Mouse (Mus musculus) stomach, embryonic 16.5 days (tissue): Measurements from ENCODE around the gene Washc3. TPM values are rescaled to one million over a fixed set of nuclear protein-coding genes. Genes with fewer than 3 reads are reported as not detected.

ENCODE experiments used
- ATAC-seq: fragments of 200-750 bp; cut with Nextera tagmentation; 2 replicates; pipeline ENCODE4 v1.8.0; 2017; ENCODE audit warnings: moderate number of reproducible peaks, moderate TSS enrichment; ENCODE audit not compliant: insufficient read depth, low FRiP score
- H3K27ac ChIP-seq: fragments of 300-500 bp; sonication (generic); 2 replicates; pipeline ENCODE4 v1.5.1; 2014; ENCODE audit warnings: low read length
- H3K27me3 ChIP-seq: fragments of 300-500 bp; sonication (generic); 2 replicates; pipeline ENCODE4 v1.6.1; 2014; ENCODE audit warnings: low read length, control low read depth, mixed read lengths; ENCODE audit not compliant: control insufficient read depth, insufficient read depth
- H3K36me3 ChIP-seq: fragments of 300-500 bp; sonication (generic); 2 replicates; pipeline ENCODE4 v1.6.1; 2014; ENCODE audit warnings: low read length; ENCODE audit not compliant: control insufficient read depth, insufficient read depth
- H3K4me1 ChIP-seq: fragments of 300-500 bp; sonication (generic); 2 replicates; pipeline ENCODE4 v1.6.1; 2014; ENCODE audit warnings: low read length, control low read depth, mixed read lengths; ENCODE audit not compliant: control insufficient read depth, insufficient read depth
- H3K4me2 ChIP-seq: fragments of 300-500 bp; sonication (generic); 2 replicates; pipeline ENCODE4 v1.6.1; 2014; ENCODE audit warnings: low read depth, low read length, mixed read lengths
- H3K4me3 ChIP-seq: fragments of 300-500 bp; sonication (generic); replicated peaks from 2 replicates; pipeline ENCODE4 v1.5.1; 2014; ENCODE audit warnings: mild to moderate bottlenecking, low read length
- H3K9ac ChIP-seq: fragments of 300-500 bp; sonication (generic); 2 replicates; pipeline ENCODE4 v1.6.1; 2014; ENCODE audit warnings: low read length
- H3K9me3 ChIP-seq: fragments of 300-500 bp; sonication (generic); replicated peaks from 2 replicates; pipeline ENCODE4 v1.6.1; 2016; ENCODE audit warnings: low read length, control low read depth; ENCODE audit not compliant: control insufficient read depth
- WGBS: fragments of 180-500 bp; shearing (Covaris S2); extraction: QIAGEN DNeasy Blood & Tissue Kit; methylation state at CpG from one replicate; pipeline ENCODE4 v1.1.7; 2014; 5-methylcytosine and 5-hydroxymethylcytosine counted together
- polyA plus RNA-seq: library from polyadenylated mRNA; unstranded; fragments of >200 nt; fragmentation: Nextera tagmentation; extraction: Ambion mirVana; gene quantifications from 2 replicates; pipeline ENCODE4 v1.2.1, GENCODE M21; 2015

Gene Washc3
- polyA plus RNA-seq, result 61.3 and 61.6 TPM in 2 replicates

GRCm38 (mm10) chr10:88200951-88201638 is at the start of gene Washc3:
Washc3 (plus strand) TSS chr10:88201093.
- peak within 1 kb of the TSS; percentile 89 for H3K9ac ChIP-seq
- H3K4me2 ChIP-seq, result peak within 1 kb of the TSS; percentile 62
- peak; percentile 98 for ATAC-seq
- H3K27me3 ChIP-seq, result no peaks in the 10 kb centered on the region
- H3K27ac ChIP-seq, result peak within 1 kb of the TSS; percentile 76
- H3K4me1 ChIP-seq, result peaks cover 7% of the 10 kb centered on the region; the same call in 1 of the 2 replicates
- 1% methylated on average over 23 of the region's 23 CpGs for WGBS
- no peaks in the 10 kb centered on the region for H3K9me3 ChIP-seq
- peak within 1 kb of the TSS; percentile 75 for H3K4me3 ChIP-seq
- H3K36me3 ChIP-seq, result no peaks in the 10 kb centered on the region

GRCm38 (mm10) chr10:88151658-88152057 is 49.2 kb upstream of the Washc3 start:
- H3K27ac ChIP-seq, result no peak overlapping the region
- H3K4me2 ChIP-seq, result no peak overlapping the region
- H3K9me3 ChIP-seq, result no peaks in the 10 kb centered on the region
- H3K4me1 ChIP-seq, result no peaks in the 10 kb centered on the region
- WGBS, result 79% methylated on average over 6 of the region's 6 CpGs
- ATAC-seq, result no peak
- H3K27me3 ChIP-seq, result no peaks in the 10 kb centered on the region
- H3K9ac ChIP-seq, result no peak overlapping the region
- H3K4me3 ChIP-seq, result no peak overlapping the region
- H3K36me3 ChIP-seq, result peaks cover 11% of the 10 kb centered on the region

- ATAC-seq, result no peak
- 0 out of 2 replicates have a peak, but pooled peaks cover 2% of the 10 kb centered on the region for H3K36me3 ChIP-seq
- no peak overlapping the region for H3K4me2 ChIP-seq
- H3K27me3 ChIP-seq, result no peaks in the 10 kb centered on the region
- no peaks in the 10 kb centered on the region for H3K4me1 ChIP-seq
- WGBS, result 94% methylated on average over 2 of the region's 2 CpGs
- peaks cover 3% of the 10 kb centered on the region; the same call in 1 of the 2 replicates for H3K9me3 ChIP-seq
- no peak overlapping the region for H3K27ac ChIP-seq
- H3K4me3 ChIP-seq, result no peak overlapping the region
- H3K9ac ChIP-seq, result no peak overlapping the region
Observed at GRCm38 (mm10) chr10:88162096-88162495, 38.8 kb upstream of the Washc3 start.

- ATAC-seq, result no peak
- H3K4me3 ChIP-seq, result no peak overlapping the region
- no peak overlapping the region for H3K27ac ChIP-seq
- 0 out of 2 replicates have a peak, but pooled peaks cover 2% of the 10 kb centered on the region for H3K36me3 ChIP-seq
- no peak overlapping the region for H3K4me2 ChIP-seq
- H3K9me3 ChIP-seq, result peaks cover 3% of the 10 kb centered on the region; the same call in 1 of the 2 replicates
- H3K9ac ChIP-seq, result no peak overlapping the region
- no peaks in the 10 kb centered on the region for H3K27me3 ChIP-seq
- 94% methylated on average over 5 of the region's 5 CpGs for WGBS
- no peaks in the 10 kb centered on the region for H3K4me1 ChIP-seq
Observed at GRCm38 (mm10) chr10:88162676-88163075, 38.2 kb upstream of the Washc3 start.

- 94% methylated on average over 3 of the region's 3 CpGs for WGBS
- no peaks in the 10 kb centered on the region for H3K27me3 ChIP-seq
- no peak overlapping the region for H3K4me2 ChIP-seq
- no peak for ATAC-seq
- H3K36me3 ChIP-seq, result 0 out of 2 replicates have a peak, but pooled peaks cover 2% of the 10 kb centered on the region
- H3K4me1 ChIP-seq, result no peaks in the 10 kb centered on the region
- H3K27ac ChIP-seq, result no peak overlapping the region
- no peak overlapping the region for H3K9ac ChIP-seq
- peaks cover 3% of the 10 kb centered on the region; the same call in 1 of the 2 replicates for H3K9me3 ChIP-seq
- H3K4me3 ChIP-seq, result no peak overlapping the region
Observed at GRCm38 (mm10) chr10:88166158-88166557, 34.7 kb upstream of the Washc3 start.

GRCm38 (mm10) chr10:88167438-88168077 is 33.3 kb upstream of the Washc3 start:
- Histone ChIP-seq H3K9ac (no peak overlapping the region), H3K27ac (no peak overlapping the region), H3K4me2 (no peak overlapping the region), H3K36me3 (peaks cover 4% of the 10 kb centered on the region; the same call in 1 of the 2 replicates), H3K4me1 (no peaks in the 10 kb centered on the region), H3K27me3 (no peaks in the 10 kb centered on the region), H3K9me3 (peaks cover 3% of the 10 kb centered on the region; the same call in 1 of the 2 replicates), H3K4me3 (no peak overlapping the region)
- ATAC-seq, result no peak
- WGBS, result 72% methylated on average over 7 of the region's 7 CpGs

GRCm38 (mm10) chr10:88200541-88200940 is 352 bp upstream of the Washc3 start:
- no peaks in the 10 kb centered on the region for H3K9me3 ChIP-seq
- no peaks in the 10 kb centered on the region for H3K36me3 ChIP-seq
- no peak overlapping the region for H3K27ac ChIP-seq
- H3K4me2 ChIP-seq, result peak overlapping the region; percentile 62
- no peaks in the 10 kb centered on the region for H3K27me3 ChIP-seq
- peaks cover 7% of the 10 kb centered on the region; the same call in 1 of the 2 replicates for H3K4me1 ChIP-seq
- 7% methylated on average over 4 of the region's 4 CpGs for WGBS
- H3K4me3 ChIP-seq, result peak overlapping the region; percentile 75
- H3K9ac ChIP-seq, result 0 out of 2 replicates have a peak overlapping the region, but pooled peaks have one; percentile 8
- ATAC-seq, result no peak

GRCm38 (mm10) chr10:88201650-88202049 is 757 bp downstream of the Washc3 start:
- H3K27me3 ChIP-seq, result no peaks in the 10 kb centered on the region
- no peaks in the 10 kb centered on the region for H3K36me3 ChIP-seq
- H3K27ac ChIP-seq, result peak overlapping the region; percentile 76
- ATAC-seq, result no peak
- 63% methylated on average over 13 of the region's 13 CpGs for WGBS
- H3K9ac ChIP-seq, result peak overlapping the region; percentile 89
- peak overlapping the region; percentile 75 for H3K4me3 ChIP-seq
- H3K4me1 ChIP-seq, result peaks cover 7% of the 10 kb centered on the region; the same call in 1 of the 2 replicates
- no peaks in the 10 kb centered on the region for H3K9me3 ChIP-seq
- peak overlapping the region; percentile 62 for H3K4me2 ChIP-seq

- Histone ChIP-seq H3K27ac (no peak overlapping the region), H3K4me3 (no peak overlapping the region), H3K4me1 (peaks cover 7% of the 10 kb centered on the region; the same call in 1 of the 2 replicates), H3K9me3 (no peaks in the 10 kb centered on the region), H3K27me3 (no peaks in the 10 kb centered on the region), H3K36me3 (no peaks in the 10 kb centered on the region), H3K4me2 (no peak overlapping the region), H3K9ac (no peak overlapping the region)
- no peak for ATAC-seq
- 78% methylated on average over 8 of the region's 8 CpGs for WGBS
Observed at GRCm38 (mm10) chr10:88202581-88202980, 1.7 kb downstream of the Washc3 start.
